Mouse (Mus musculus) C2C12 (cell line): ENCODE measurements around the gene Gm26661.

ENCODE experiments used
- CTCF ChIP-seq: IDR thresholded peaks from one replicate; pipeline ENCODE4 v1.5.1; 2011; ENCODE audit not compliant: control insufficient read depth, insufficient read depth, insufficient read length
- FOSL1 ChIP-seq: IDR thresholded peaks from one replicate; pipeline ENCODE4 v1.8.0; 2011; ENCODE audit warnings: mild to moderate bottlenecking, low read length; ENCODE audit not compliant: poor library complexity, insufficient read depth, severe bottlenecking
- MAX ChIP-seq: IDR thresholded peaks from one replicate; pipeline ENCODE4 v1.6.1; 2011; ENCODE audit warnings: mild to moderate bottlenecking, control low read depth
- MYOD1 ChIP-seq: IDR thresholded peaks from one replicate; pipeline ENCODE4 v1.6.1; 2011; ENCODE audit warnings: low read depth; ENCODE audit not compliant: control insufficient read depth, insufficient read length
- MYOG ChIP-seq: IDR thresholded peaks from one replicate; pipeline ENCODE4 v1.6.1; 2011; ENCODE audit not compliant: control insufficient read depth, insufficient read length; ENCODE audit errors: extremely low read depth

DNA sequence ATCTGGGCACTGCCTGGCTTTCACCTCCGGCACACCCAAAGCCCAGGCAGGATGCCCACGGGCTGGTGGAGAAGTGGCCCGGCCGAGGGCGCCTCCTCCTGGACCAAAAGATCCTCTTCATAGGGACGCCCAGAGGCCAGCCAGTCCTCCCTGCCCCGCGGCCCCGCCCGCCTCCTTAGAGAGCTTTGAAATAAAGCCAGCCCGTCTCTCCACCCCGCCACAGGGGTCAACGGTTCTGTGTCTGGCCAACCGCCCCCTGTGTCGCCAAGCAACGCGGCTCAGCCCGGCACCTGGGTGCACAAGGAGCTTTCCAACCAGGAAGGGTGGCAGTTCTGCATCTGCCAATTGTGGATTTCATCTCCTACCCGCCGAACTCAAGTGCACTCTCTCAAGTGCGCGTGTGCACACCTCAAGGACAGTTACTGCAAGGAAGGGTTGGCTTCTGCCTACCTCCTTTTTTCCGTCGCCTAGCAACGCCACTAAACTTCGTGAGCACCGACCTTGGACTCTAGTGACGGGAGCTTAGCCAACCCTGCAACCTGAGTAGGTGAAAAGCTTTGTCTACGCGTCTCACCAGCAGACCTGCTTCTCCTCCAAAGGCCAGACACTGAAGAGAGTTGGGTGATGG is at the start of gene Gm26661:
- TF ChIP-seq CTCF (no peak), MYOG (no peak), MAX (no peak), MYOD1 (no peak), FOSL1 (no peak)
